Mouse (Mus musculus): ENCODE measurements around the gene Fam117a.

GRCm38 (mm10) chr11:95391201-95391600, 54.4 kb downstream of the Fam117a start:
- TF ChIP-seq ZNF384 (IDR thresholded peaks at IDR 0.05; ENCODE audit: low read depth, low read length) (no peak), HCFC1 (IDR thresholded peaks at IDR 0.05; ENCODE audit: borderline replicate concordance, insufficient read depth, low read length) (no peak)

Measured in ES-E14 (cell line).